Mouse (Mus musculus): ENCODE measurements around the gene Ap5s1. TPM values are rescaled to one million over a fixed set of nuclear protein-coding genes. Genes with fewer than 3 reads are reported as not detected.

Ap5s1 gene
- polyA plus RNA-seq, 1 experiment from 2014 or later, result 27.2 TPM

Other genes with a start within 250 kb of the Ap5s1 start
- 6.9 and 8.6 TPM in 2 replicates for gene Gfra4, start 164.0 kb upstream of the Ap5s1 start, polyA plus RNA-seq (2015; fragmentation: Nextera tagmentation; extraction: Ambion mirVana)
- gene Adam33, start 143.3 kb upstream of the Ap5s1 start, polyA plus RNA-seq (2015; fragmentation: Nextera tagmentation; extraction: Ambion mirVana), result 5.3 TPM in 2 replicates
- 0.29 and 0.37 TPM in 2 replicates for gene Siglec1, start 120.3 kb upstream of the Ap5s1 start, polyA plus RNA-seq (2015; fragmentation: Nextera tagmentation; extraction: Ambion mirVana)
- 8.3 and 8.4 TPM in 2 replicates for gene Hspa12b, start 79.8 kb upstream of the Ap5s1 start, polyA plus RNA-seq (2015; fragmentation: Nextera tagmentation; extraction: Ambion mirVana)
- not detected in 2 replicates for gene Gm11037, start 73.6 kb upstream of the Ap5s1 start, polyA plus RNA-seq (2015; fragmentation: Nextera tagmentation; extraction: Ambion mirVana)
- 138 and 160 TPM in 2 replicates for gene 1700037H04Rik, start 47.0 kb upstream of the Ap5s1 start, polyA plus RNA-seq (2015; fragmentation: Nextera tagmentation; extraction: Ambion mirVana)
- 9.5 and 9.7 TPM in 2 replicates for gene Cenpb, start 27.0 kb upstream of the Ap5s1 start, polyA plus RNA-seq (2015; fragmentation: Nextera tagmentation; extraction: Ambion mirVana)
- 41.2 and 46.4 TPM in 2 replicates for gene Cdc25b, start 20.1 kb upstream of the Ap5s1 start, polyA plus RNA-seq (2015; fragmentation: Nextera tagmentation; extraction: Ambion mirVana)
- 3.1 and 3.6 TPM in 2 replicates for gene Spef1, start 19.8 kb upstream of the Ap5s1 start, polyA plus RNA-seq (2015; fragmentation: Nextera tagmentation; extraction: Ambion mirVana)
- gene Mavs, start 27.0 kb downstream of the Ap5s1 start, polyA plus RNA-seq (2015; fragmentation: Nextera tagmentation; extraction: Ambion mirVana), result 31.9 and 38.1 TPM in 2 replicates
- gene Pank2, start 55.4 kb downstream of the Ap5s1 start, polyA plus RNA-seq (2015; fragmentation: Nextera tagmentation; extraction: Ambion mirVana), result 20.4 and 25.6 TPM in 2 replicates
- gene Rnf24, start 145.8 kb downstream of the Ap5s1 start, polyA plus RNA-seq (2015; fragmentation: Nextera tagmentation; extraction: Ambion mirVana), result 1.7 and 2.3 TPM in 2 replicates

Data from intestine, embryonic 16.5 days (tissue).